Mouse (Mus musculus) G1E (cell line): ENCODE results near the gene Id2. TPM values are rescaled to one million over a fixed set of nuclear protein-coding genes. Genes with fewer than 3 reads are reported as not detected.

Source experiments
- ATAC-seq: 2 replicates; pipeline ENCODE4 v1.8.0; 2016; ENCODE audit warnings: mild to moderate bottlenecking; ENCODE audit not compliant: insufficient number of reproducible peaks, poor library complexity, low FRiP score, severe bottlenecking; ENCODE audit errors: extremely low read depth
- DNase-seq: peaks from one replicate; pipeline ENCODE4 v3.0.0; 2012; ENCODE audit warnings: low spot score
- H3K27me3 ChIP-seq: 2 replicates; pipeline ENCODE4 v1.6.1; 2012; ENCODE audit warnings: mild to moderate bottlenecking, low read length, inconsistent platforms; ENCODE audit not compliant: insufficient read depth
- H3K36me3 ChIP-seq: replicated peaks from 2 replicates; pipeline ENCODE3; 2012; ENCODE audit warnings: mild to moderate bottlenecking, inconsistent platforms
- H3K4me1 ChIP-seq: 2 replicates; pipeline ENCODE4 v1.6.1; 2012; ENCODE audit warnings: low read depth, low read length, inconsistent platforms, mixed read lengths; ENCODE audit not compliant: insufficient read depth
- H3K4me3 ChIP-seq: 2 replicates; pipeline ENCODE4 v1.5.1; 2012; ENCODE audit warnings: low read depth, mild to moderate bottlenecking, inconsistent platforms, low read length, moderate library complexity, mixed read lengths
- H3K9me3 ChIP-seq: replicated peaks from 2 replicates; pipeline ENCODE4 v1.6.1; 2012; ENCODE audit warnings: inconsistent platforms
- CTCF ChIP-seq: IDR thresholded peaks from 2 replicates; pipeline ENCODE4 v1.5.1; 2012; ENCODE audit warnings: low read depth, low read length, inconsistent platforms, mixed read lengths
- GATA1 ChIP-seq: IDR thresholded peaks from 2 replicates; pipeline ENCODE4 v1.6.1; 2012; ENCODE audit warnings: borderline replicate concordance, low read length, inconsistent platforms, mixed read lengths
- GATA2 ChIP-seq: IDR thresholded peaks from 2 replicates; pipeline ENCODE4 v1.6.1; 2012; ENCODE audit warnings: low read depth, low read length, inconsistent platforms, borderline replicate concordance
- POLR2AphosphoS5 ChIP-seq: IDR thresholded peaks from 2 replicates; pipeline ENCODE4 v1.6.1; 2012; ENCODE audit warnings: low read depth, low read length, inconsistent platforms; ENCODE audit not compliant: insufficient replicate concordance
- TAL1 ChIP-seq: conservative IDR thresholded peaks from 2 replicates; pipeline ENCODE4 v1.6.1; 2012; ENCODE audit warnings: low read depth, low read length, inconsistent platforms, mixed read lengths
- polyA plus RNA-seq: library from polyadenylated mRNA; stranded (reverse); fragments of >175 nt; gene quantifications from 2 replicates; pipeline ENCODE4 v1.2.3, GENCODE M21; 2012
- total RNA-seq, 2 experiments: library from RNA; stranded (forward) in 1 of 2; stranded (reverse) in 1 of 2; fragments of 200-1000 nt in 1 of 2; fragments of >200 nt in 1 of 2; fragmentation: Nextera tagmentation in 1 of 2; gene quantifications; 2 replicates each; pipeline ENCODE4 v1.2.3; 2014 to 2017

The Id2 gene
- total and polyA plus RNA-seq, 3 experiments, result 0.11 TPM; not detected in 2

DNA sequence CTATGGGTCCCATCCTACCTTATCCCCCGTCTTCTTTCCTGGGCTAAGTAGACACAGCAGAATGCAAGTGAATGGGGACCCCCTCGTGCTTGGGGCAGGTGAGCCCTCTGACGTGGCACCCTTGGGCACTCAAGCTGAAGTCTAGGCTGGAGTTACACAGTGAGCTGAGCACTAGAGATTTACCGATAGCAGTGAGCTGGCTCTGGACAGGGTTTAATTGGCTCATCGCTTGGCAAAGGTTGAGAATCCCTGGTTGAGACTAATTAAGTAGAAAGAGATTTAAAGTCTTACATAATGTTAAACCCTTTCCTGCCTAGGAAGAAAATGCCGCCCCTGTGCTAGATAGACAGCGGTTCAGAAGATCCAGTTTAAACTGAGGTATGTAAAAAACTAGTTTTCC, 36.0 kb downstream of the Id2 start:
- H3K4me1 ChIP-seq, result no peaks in the 10 kb centered on the region
- H3K4me3 ChIP-seq, result no peak overlapping the region
- no peaks in the 10 kb centered on the region for H3K27me3 ChIP-seq
- DNase-seq (no peak), ATAC-seq (no peak)
- TF ChIP-seq POLR2AphosphoS5, result no peak
- TF ChIP-seq TAL1, result no peak
- no peak for TF ChIP-seq GATA1
- TF ChIP-seq GATA2, result no peak
- TF ChIP-seq CTCF, result no peak
- no peaks in the 10 kb centered on the region for H3K9me3 ChIP-seq
- peaks cover 39% of the 10 kb centered on the region for H3K36me3 ChIP-seq

DNA sequence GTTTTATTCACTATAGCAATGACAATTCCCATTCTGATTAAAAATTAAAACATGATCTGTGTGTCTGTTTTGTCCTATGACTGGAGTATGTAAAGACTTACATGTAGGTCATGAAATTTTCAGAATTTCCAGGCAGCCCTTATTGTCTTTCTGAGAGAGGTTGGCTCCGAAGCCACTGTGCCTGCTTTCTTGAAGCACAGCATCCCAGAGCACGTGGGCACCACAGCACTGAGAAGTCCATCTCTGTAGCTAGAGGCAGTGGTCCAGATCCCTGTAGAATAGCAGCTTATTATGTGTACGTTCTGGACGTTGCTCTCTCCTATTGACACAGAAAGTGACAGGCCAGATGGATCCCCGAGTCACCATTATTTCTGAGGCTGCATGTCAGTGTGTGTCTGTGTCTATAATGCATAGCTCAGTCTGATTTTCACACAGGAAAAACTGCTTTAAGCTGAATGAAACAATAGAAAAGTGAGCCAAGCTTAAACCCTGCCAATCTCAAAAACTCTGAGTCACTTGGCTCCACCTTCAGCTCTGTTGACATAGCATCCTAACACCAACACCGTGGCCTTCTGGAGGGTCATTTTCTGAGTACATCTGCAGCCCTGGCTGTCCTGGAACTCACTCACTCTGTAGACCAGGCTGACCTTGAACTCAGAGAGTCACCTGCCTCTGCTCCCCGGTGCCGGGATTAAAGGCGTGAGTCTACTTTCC, 37.3 kb downstream of the Id2 start:
- TF ChIP-seq GATA2 (no peak), POLR2AphosphoS5 (no peak), CTCF (no peak), GATA1 (no peak), TAL1 (no peak)
- no peak overlapping the region for H3K4me3 ChIP-seq
- no peaks in the 10 kb centered on the region for H3K27me3 ChIP-seq
- no peak for DNase-seq
- peaks cover 3% of the 10 kb centered on the region; the same call in 1 of the 2 replicates for H3K4me1 ChIP-seq
- peaks cover 50% of the 10 kb centered on the region for H3K36me3 ChIP-seq
- no peak for ATAC-seq
- H3K9me3 ChIP-seq, result no peaks in the 10 kb centered on the region

DNA sequence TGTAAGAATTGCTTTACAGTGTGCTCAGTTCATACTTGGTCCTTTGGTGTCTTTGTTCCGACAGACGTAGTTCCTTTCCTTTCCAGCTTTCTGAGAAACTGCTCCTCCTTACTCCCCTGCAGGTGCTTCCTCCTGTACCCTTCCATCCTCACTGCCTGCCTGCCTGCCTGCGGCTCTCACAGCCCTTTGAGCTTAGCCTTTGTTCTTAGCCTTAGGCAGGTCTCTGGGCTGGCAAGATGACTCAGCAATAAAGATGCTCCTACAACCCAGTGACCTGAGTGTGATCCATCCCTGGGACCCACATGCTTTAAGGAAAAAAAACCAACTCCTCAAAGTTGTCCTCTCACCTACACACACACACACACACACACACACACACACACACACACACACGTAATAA, 42.0 kb downstream of the Id2 start:
- peaks cover 93% of the 10 kb centered on the region for H3K36me3 ChIP-seq
- no peak for ATAC-seq

DNA sequence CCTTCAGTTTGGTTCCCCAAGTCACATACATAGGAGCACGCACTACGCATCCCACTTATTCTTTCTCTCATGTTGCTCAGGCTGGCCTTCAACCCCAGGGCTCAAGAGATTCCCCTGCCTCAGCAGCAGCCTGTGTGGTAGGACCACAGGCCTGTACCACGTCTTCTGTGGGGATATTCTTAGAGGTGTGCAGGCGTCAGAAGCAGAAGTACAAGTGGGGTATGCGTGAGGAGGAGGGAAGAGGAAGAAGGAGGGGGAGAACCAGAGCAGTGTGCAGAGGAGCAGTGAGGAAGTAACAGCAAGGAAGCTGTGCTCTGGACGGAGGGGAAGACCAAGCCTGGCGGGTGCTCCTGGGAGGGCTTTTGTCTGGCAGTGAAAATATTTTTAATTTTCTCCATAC, 42.4 kb downstream of the Id2 start:
- no peak for DNase-seq
- TF ChIP-seq GATA2, result no peak
- no peak for TF ChIP-seq POLR2AphosphoS5
- no peak for TF ChIP-seq TAL1
- TF ChIP-seq CTCF, result no peak
- Histone ChIP-seq H3K9me3 (no peaks in the 10 kb centered on the region), H3K4me1 (peaks cover 5% of the 10 kb centered on the region), H3K36me3 (peaks cover 89% of the 10 kb centered on the region), H3K4me3 (no peak overlapping the region), H3K27me3 (no peaks in the 10 kb centered on the region)
- ATAC-seq, result no peak

More for the DNA sequence above, 42.0 kb downstream of the Id2 start:
- TF ChIP-seq GATA2 (no peak), POLR2AphosphoS5 (no peak), TAL1 (no peak), GATA1 (no peak), CTCF (no peak)
- H3K27me3 ChIP-seq, result no peaks in the 10 kb centered on the region
- H3K9me3 ChIP-seq, result no peaks in the 10 kb centered on the region
- H3K4me3 ChIP-seq, result no peak overlapping the region
- no peak for DNase-seq
- peaks cover 5% of the 10 kb centered on the region for H3K4me1 ChIP-seq

DNA sequence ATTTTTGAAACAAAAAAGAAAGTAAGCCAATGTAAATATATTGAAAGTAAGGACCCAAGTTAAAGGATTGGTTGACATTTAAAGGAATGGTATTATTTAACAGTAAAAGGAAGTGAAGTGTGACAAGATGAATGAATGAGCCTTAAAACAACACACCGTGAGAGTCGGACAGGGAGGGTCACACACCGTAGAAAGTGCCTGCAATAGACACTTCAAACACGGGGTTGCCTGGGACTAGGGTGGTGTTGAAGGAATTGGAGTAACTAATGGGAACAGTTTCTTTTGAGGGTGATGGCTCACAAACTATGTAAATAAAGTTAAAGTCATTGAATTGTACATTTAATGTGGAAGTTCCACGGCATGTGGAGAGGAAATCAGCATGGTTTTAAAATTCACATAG, 47.7 kb downstream of the Id2 start:
- no peak for TF ChIP-seq TAL1
- TF ChIP-seq CTCF, result no peak
- no peak for TF ChIP-seq POLR2AphosphoS5
- TF ChIP-seq GATA2, result no peak
- no peak for TF ChIP-seq GATA1

DNA sequence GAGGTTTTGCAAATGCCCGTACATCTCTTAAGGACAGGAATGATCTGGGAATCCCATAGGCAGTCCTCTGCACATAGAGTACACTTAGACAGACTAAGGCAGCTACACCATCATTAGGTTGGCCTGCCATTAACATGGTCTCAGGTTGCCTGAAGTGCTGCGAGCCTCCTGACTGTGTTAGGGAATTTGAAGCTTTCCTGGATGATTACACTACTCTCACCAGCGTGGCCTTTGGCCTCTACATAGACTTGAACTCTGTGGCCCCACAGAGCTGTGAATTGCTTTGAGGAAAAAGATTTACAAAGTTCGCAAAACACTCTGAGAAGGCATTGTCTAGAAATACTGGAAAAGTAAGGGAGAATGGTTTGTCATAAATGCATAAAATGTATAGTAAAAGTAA, 52.4 kb downstream of the Id2 start:
- ATAC-seq, result no peak
- Histone ChIP-seq H3K27me3 (no peaks in the 10 kb centered on the region), H3K4me1 (0 out of 2 replicates have a peak, but pooled peaks cover 4% of the 10 kb centered on the region), H3K9me3 (no peaks in the 10 kb centered on the region), H3K4me3 (no peak overlapping the region), H3K36me3 (peaks cover 75% of the 10 kb centered on the region)
- DNase-seq, result no peak
- TF ChIP-seq GATA1 (no peak), GATA2 (no peak), CTCF (no peak), POLR2AphosphoS5 (no peak), TAL1 (no peak)

More for the DNA sequence above, 47.7 kb downstream of the Id2 start:
- Histone ChIP-seq H3K9me3 (no peaks in the 10 kb centered on the region), H3K27me3 (no peaks in the 10 kb centered on the region), H3K36me3 (peaks cover 77% of the 10 kb centered on the region), H3K4me3 (no peak overlapping the region), H3K4me1 (no peaks in the 10 kb centered on the region)
- ATAC-seq (no peak), DNase-seq (no peak)
